Mouse (Mus musculus): ENCODE data around the gene Wnt10a. TPM values are rescaled to one million over a fixed set of nuclear protein-coding genes. Genes with fewer than 3 reads are reported as not detected.

The Wnt10a gene
- polyA plus RNA-seq, 1 experiment = 1.2 TPM

- WGBS = 77% methylated on average over 5 of the region's 5 CpGs
- DNase-seq = no peak
- TF ChIP-seq CTCF (conservative IDR thresholded peaks at IDR 0.05; ENCODE audit: insufficient read depth, insufficient read length, low read depth, low read length) = no peak
- no peak for TF ChIP-seq POLR2A (IDR thresholded peaks at IDR 0.05; ENCODE audit: low read depth, low read length)
- no peaks in the 10 kb centered on the region for H3K36me3 ChIP-seq (ENCODE audit: control insufficient read depth, insufficient read depth, low read length)
- H3K27me3 ChIP-seq (replicated peaks; ENCODE audit: control insufficient read depth, insufficient read depth, low read length) = no peaks in the 10 kb centered on the region; the same call in 1 of the 2 replicates
- H3K4me3 ChIP-seq (ENCODE audit: insufficient read depth, low read depth, low read length) = no peak overlapping the region
- H3K27ac ChIP-seq (ENCODE audit: insufficient read depth, low read depth, low read length) = no peak overlapping the region
- no peaks in the 10 kb centered on the region for H3K4me1 ChIP-seq (ENCODE audit: control insufficient read depth, insufficient read depth, low read length)
These were observed 51.8 kb downstream of the Wnt10a start for GRCm38 (mm10) chr1:74843090-74843489.

- H3K27me3 ChIP-seq (replicated peaks; ENCODE audit: control insufficient read depth, insufficient read depth, low read length) = no peaks in the 10 kb centered on the region; the same call in 1 of the 2 replicates
- H3K36me3 ChIP-seq (ENCODE audit: control insufficient read depth, insufficient read depth, low read length) = no peaks in the 10 kb centered on the region
- no peaks in the 10 kb centered on the region for H3K4me1 ChIP-seq (ENCODE audit: control insufficient read depth, insufficient read depth, low read length)
- H3K4me3 ChIP-seq (ENCODE audit: insufficient read depth, low read depth, low read length) = no peak overlapping the region
- no peak overlapping the region for H3K27ac ChIP-seq (ENCODE audit: insufficient read depth, low read depth, low read length)
- TF ChIP-seq POLR2A (IDR thresholded peaks at IDR 0.05; ENCODE audit: low read depth, low read length) (no peak), CTCF (conservative IDR thresholded peaks at IDR 0.05; ENCODE audit: insufficient read depth, insufficient read length, low read depth, low read length) (no peak)
- no peak for DNase-seq
- 21% methylated on average over 9 of the region's 9 CpGs for WGBS
These were observed 55.0 kb downstream of the Wnt10a start for GRCm38 (mm10) chr1:74846341-74846740.

GRCm38 (mm10) chr1:74848946-74849345 is 57.6 kb downstream of the Wnt10a start:
- Histone ChIP-seq H3K4me3 (ENCODE audit: insufficient read depth, low read depth, low read length) (no peak overlapping the region), H3K27ac (ENCODE audit: insufficient read depth, low read depth, low read length) (no peak overlapping the region), H3K27me3 (replicated peaks; ENCODE audit: control insufficient read depth, insufficient read depth, low read length) (peaks cover 3% of the 10 kb centered on the region; the same call in 1 of the 2 replicates), H3K36me3 (ENCODE audit: control insufficient read depth, insufficient read depth, low read length) (no peaks in the 10 kb centered on the region), H3K4me1 (ENCODE audit: control insufficient read depth, insufficient read depth, low read length) (no peaks in the 10 kb centered on the region)
- DNase-seq = no peak
- TF ChIP-seq POLR2A (IDR thresholded peaks at IDR 0.05; ENCODE audit: low read depth, low read length) (no peak), CTCF (conservative IDR thresholded peaks at IDR 0.05; ENCODE audit: insufficient read depth, insufficient read length, low read depth, low read length) (no peak)
- WGBS = 39% methylated on average over 5 of the region's 5 CpGs

- Histone ChIP-seq H3K4me3 (ENCODE audit: insufficient read depth, low read depth, low read length) (no peak overlapping the region), H3K27me3 (replicated peaks; ENCODE audit: control insufficient read depth, insufficient read depth, low read length) (peaks cover 6% of the 10 kb centered on the region), H3K36me3 (ENCODE audit: control insufficient read depth, insufficient read depth, low read length) (no peaks in the 10 kb centered on the region), H3K4me1 (ENCODE audit: control insufficient read depth, insufficient read depth, low read length) (no peaks in the 10 kb centered on the region), H3K27ac (ENCODE audit: insufficient read depth, low read depth, low read length) (no peak overlapping the region)
- no peak for TF ChIP-seq CTCF (conservative IDR thresholded peaks at IDR 0.05; ENCODE audit: insufficient read depth, insufficient read length, low read depth, low read length)
- no peak for TF ChIP-seq POLR2A (IDR thresholded peaks at IDR 0.05; ENCODE audit: low read depth, low read length)
- no peak for DNase-seq
- WGBS = 27% methylated on average over 6 of the region's 6 CpGs
These were observed 58.9 kb downstream of the Wnt10a start for GRCm38 (mm10) chr1:74850251-74850650.

- H3K4me3 ChIP-seq (ENCODE audit: insufficient read depth, low read depth, low read length) = no peak overlapping the region
- H3K27me3 ChIP-seq (replicated peaks; ENCODE audit: control insufficient read depth, insufficient read depth, low read length) = peaks cover 14% of the 10 kb centered on the region
- no peaks in the 10 kb centered on the region for H3K36me3 ChIP-seq (ENCODE audit: control insufficient read depth, insufficient read depth, low read length)
- no peak for DNase-seq
- no peak overlapping the region for H3K27ac ChIP-seq (ENCODE audit: insufficient read depth, low read depth, low read length)
- 26% methylated on average over 6 of the region's 6 CpGs for WGBS
- no peak for TF ChIP-seq CTCF (conservative IDR thresholded peaks at IDR 0.05; ENCODE audit: insufficient read depth, insufficient read length, low read depth, low read length)
- TF ChIP-seq POLR2A (IDR thresholded peaks at IDR 0.05; ENCODE audit: low read depth, low read length) = no peak
- H3K4me1 ChIP-seq (ENCODE audit: control insufficient read depth, insufficient read depth, low read length) = peaks cover 4% of the 10 kb centered on the region; the same call in 1 of the 2 replicates
These were observed 59.9 kb downstream of the Wnt10a start for GRCm38 (mm10) chr1:74851001-74851775.

Other genes starting within 250 kb of the Wnt10a start
- 1.0 and 1.4 TPM in 2 replicates for gene Plcd4, start 248.6 kb upstream of the Wnt10a start, polyA plus RNA-seq (2012; rRNA removed)
- gene Usp37, start 247.2 kb upstream of the Wnt10a start, polyA plus RNA-seq (2012; rRNA removed) = 4.1 and 4.3 TPM in 2 replicates
- gene Zfp142, start 203.3 kb upstream of the Wnt10a start, polyA plus RNA-seq (2012; rRNA removed) = 11.2 and 12.6 TPM in 2 replicates
- 29.3 and 32.8 TPM in 2 replicates for gene Bcs1l, start 203.2 kb upstream of the Wnt10a start, polyA plus RNA-seq (2012; rRNA removed)
- gene Rnf25, start 190.1 kb upstream of the Wnt10a start, polyA plus RNA-seq (2012; rRNA removed) = 63.3 and 64.1 TPM in 2 replicates
- gene Stk36, start 190.1 kb upstream of the Wnt10a start, polyA plus RNA-seq (2012; rRNA removed) = 5.9 and 6.4 TPM in 2 replicates
- 11.2 and 15.2 TPM in 2 replicates for gene Ttll4, start 129.8 kb upstream of the Wnt10a start, polyA plus RNA-seq (2012; rRNA removed)
- gene Cyp27a1, start 77.9 kb upstream of the Wnt10a start, polyA plus RNA-seq (2012; rRNA removed) = 31.7 and 34.6 TPM in 2 replicates
- 2.9 TPM in 2 replicates for gene Prkag3, start 42.3 kb upstream of the Wnt10a start, polyA plus RNA-seq (2012; rRNA removed)
- 0.27 and 0.48 TPM in 2 replicates for gene Wnt6, start 19.6 kb upstream of the Wnt10a start, polyA plus RNA-seq (2012; rRNA removed)
- 0.14 and 0.31 TPM in 2 replicates for gene Cdk5r2, start 63.4 kb downstream of the Wnt10a start, polyA plus RNA-seq (2012; rRNA removed)
- not detected in 2 replicates for gene Fev, start 93.9 kb downstream of the Wnt10a start, polyA plus RNA-seq (2012; rRNA removed)
- gene Cryba2, start 101.6 kb downstream of the Wnt10a start, polyA plus RNA-seq (2012; rRNA removed) = not detected in 2 replicates
- gene Cfap65, start 144.1 kb downstream of the Wnt10a start, polyA plus RNA-seq (2012; rRNA removed) = 1.6 and 2.4 TPM in 2 replicates
- gene Ihh, start 160.2 kb downstream of the Wnt10a start, polyA plus RNA-seq (2012; rRNA removed) = 30.3 and 43.5 TPM in 2 replicates